Mouse (Mus musculus): Measurements from ENCODE around the gene Zfp831. TPM values are rescaled to one million over a fixed set of nuclear protein-coding genes. Genes with fewer than 3 reads are reported as not detected.

Zfp831 gene
- polyA plus RNA-seq (2017; shearing (Covaris generic)): 11.4 TPM

GRCm38 (mm10) chr2:174643448-174644144 lies at the start of gene Zfp831:
Gene Zfp831, plus strand, starts transcription at chr2:174643534.

Other genes with a start within 250 kb of the Zfp831 start
- 69.1 TPM for gene Nelfcd, start 227.7 kb upstream of the Zfp831 start, polyA plus RNA-seq (2017; shearing (Covaris generic))
- gene Ctsz, start 204.5 kb upstream of the Zfp831 start, polyA plus RNA-seq (2017; shearing (Covaris generic)): 97.9 TPM
- 0.17 TPM for gene Tubb1, start 192.8 kb upstream of the Zfp831 start, polyA plus RNA-seq (2017; shearing (Covaris generic))
- gene Atp5e, start 179.4 kb upstream of the Zfp831 start, polyA plus RNA-seq (2017; shearing (Covaris generic)): 415 TPM
- 87.9 TPM for gene Prelid3b, start 170.5 kb upstream of the Zfp831 start, polyA plus RNA-seq (2017; shearing (Covaris generic))
- not detected for gene Edn3, start 117.1 kb downstream of the Zfp831 start, polyA plus RNA-seq (2017; shearing (Covaris generic))

All from CD4-positive, CD25-positive, alpha-beta regulatory T cell (primary cell).